Mouse (Mus musculus): ENCODE measurements around the gene Epha4. TPM values are rescaled to one million over a fixed set of nuclear protein-coding genes. Genes with fewer than 3 reads are reported as not detected.
A peak's percentile ranks its signal among the peaks of the same experiment; 100 is the strongest.

The Epha4 gene
- total RNA-seq, 4 experiments from 2014 or later = 1.1 to 1.4 (median 1.2) TPM

GRCm38 (mm10) chr1:77410153-77410552, 104.7 kb downstream of the Epha4 start:
- DNase-seq (ENCODE audit: low spot score in 2 of 2) = no peak

DNA sequence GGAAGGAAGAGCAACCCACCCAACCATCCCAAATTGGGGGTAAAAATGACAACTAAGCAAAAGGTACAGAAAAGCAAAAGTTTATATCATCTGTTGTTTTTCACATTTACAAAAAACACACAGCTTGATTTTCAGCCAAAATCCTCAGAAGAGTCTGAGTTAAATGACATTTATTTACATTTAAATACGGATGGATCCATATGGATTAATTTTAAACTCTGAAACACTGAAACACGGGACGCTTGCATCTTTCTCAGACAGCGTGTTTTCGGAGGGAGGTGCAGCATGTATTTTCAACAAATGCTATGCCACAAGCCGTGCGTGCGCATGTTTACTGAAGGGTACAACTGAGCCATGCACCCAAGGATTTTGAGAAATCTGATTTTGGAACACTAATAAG, 105.4 kb downstream of the Epha4 start:
- no peak for DNase-seq (ENCODE audit: low spot score in 2 of 2)

DNA sequence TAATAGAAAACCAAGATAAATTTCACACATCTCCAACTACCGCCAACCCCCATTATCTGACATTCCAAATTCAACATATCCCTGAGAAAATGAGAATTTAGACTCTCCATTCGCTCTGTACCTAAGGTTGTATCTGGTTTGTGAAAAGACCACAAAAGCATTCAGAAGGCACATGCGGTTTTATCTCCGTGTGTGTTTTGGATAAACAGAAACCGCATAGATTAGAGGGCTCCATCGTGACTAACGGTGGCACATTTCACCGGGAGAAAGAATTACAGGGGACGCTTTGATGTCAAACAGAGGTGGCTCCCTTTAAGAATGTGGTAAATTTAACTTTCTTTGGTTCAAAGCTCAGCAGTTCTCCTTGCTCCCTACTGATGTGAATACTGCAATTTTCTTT, 107.5 kb downstream of the Epha4 start:
- no peak for DNase-seq (ENCODE audit: low spot score in 2 of 2)

- DNase-seq (ENCODE audit: low spot score in 2 of 2) = no peak
Measured at GRCm38 (mm10) chr1:77406631-77407030, 108.3 kb downstream of the Epha4 start.

DNA sequence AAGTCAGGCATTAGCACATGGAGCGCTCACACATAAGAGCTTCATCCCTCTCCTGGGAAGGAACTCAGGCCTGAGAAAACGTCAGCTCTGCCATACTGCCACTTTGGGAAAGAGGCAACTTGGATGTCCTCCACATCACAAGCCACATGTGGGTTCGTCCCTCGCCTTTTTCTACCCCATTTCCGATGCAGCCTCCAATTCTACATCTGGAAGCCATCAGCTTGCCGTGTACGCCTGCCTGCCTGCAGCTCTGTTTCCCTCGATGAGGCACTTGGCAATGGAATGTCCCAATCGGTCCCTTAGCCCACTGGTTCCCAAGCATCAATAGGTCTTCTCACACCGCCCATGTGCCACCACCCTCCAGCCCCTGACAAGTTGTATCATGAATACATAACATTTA, 110.4 kb downstream of the Epha4 start:
- no peak for DNase-seq (ENCODE audit: low spot score in 2 of 2)

DNA sequence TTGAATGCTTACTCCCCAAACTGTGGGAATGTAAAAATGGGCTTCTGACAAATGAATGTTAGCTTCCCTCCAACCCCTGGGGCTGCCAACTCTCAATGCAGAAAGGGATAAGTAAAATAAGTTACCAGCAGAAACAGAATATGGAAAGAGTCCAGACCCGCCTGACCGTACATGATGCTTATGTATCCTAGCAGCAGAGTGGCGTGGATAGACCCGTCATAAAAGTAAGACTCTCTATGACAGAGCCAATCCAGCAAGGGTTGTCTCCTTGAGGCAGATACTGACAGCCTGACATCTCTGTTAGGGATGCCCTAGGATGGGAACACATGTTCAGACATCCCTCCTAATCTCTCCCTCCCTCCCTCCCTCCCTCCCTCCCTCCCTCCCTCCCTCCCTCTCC, 111.9 kb downstream of the Epha4 start:
- DNase-seq (ENCODE audit: low spot score in 2 of 2) = no peak

GRCm38 (mm10) chr1:77401465-77401864, 113.4 kb downstream of the Epha4 start:
- no peak for DNase-seq (ENCODE audit: low spot score in 2 of 2)

DNA sequence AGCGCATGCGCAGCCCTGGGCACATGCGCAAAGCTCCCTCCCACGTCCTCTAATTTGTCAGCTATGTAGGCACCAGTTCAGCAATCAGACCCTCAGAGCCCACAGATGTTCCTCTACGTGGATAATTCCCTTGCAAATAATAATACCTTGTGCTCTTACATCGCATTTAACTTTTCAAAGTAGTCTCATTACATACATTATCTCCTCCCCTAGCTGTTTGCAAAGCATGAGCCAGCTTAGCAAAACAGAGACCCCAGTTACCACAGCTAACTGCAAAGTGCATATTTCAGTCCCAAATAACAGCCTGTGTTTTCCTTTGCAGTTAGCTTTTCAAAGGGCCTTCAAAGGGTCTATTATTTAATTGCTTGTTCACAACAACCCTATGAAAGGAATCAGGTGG, 123.3 kb downstream of the Epha4 start:
- DNase-seq (ENCODE audit: low spot score in 2 of 2) = no peak

- DNase-seq (ENCODE audit: low spot score in 2 of 2) = no peak
Measured at GRCm38 (mm10) chr1:77389069-77389468, 125.8 kb downstream of the Epha4 start.

- no peak for DNase-seq (ENCODE audit: low spot score in 2 of 2)
Measured at GRCm38 (mm10) chr1:77388556-77388955, 126.3 kb downstream of the Epha4 start.

DNA sequence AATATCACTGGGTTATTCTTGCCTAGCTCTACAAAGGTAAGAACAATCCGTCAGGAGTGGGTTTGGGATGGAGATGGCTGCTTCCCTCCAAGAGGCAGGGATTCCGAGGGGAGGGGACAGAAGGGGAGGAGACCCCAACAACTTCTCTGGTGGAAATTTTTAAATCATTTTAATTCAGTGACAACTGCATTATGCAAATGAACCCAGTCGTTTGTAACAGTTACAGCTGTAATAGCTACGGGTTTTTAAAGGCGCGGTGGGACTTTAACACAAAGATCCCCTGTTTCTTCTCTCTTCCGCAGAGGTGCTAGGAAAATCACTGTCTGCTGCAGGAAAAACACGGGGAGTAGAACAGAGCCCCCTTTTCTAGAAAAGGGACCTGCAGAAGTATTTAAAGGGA, 129.3 kb downstream of the Epha4 start:
- no peak for DNase-seq (ENCODE audit: low spot score in 2 of 2)

- no peak for DNase-seq (ENCODE audit: low spot score in 2 of 2)
Measured at GRCm38 (mm10) chr1:77383466-77383865, 131.4 kb downstream of the Epha4 start.

- DNase-seq (ENCODE audit: low spot score in 2 of 2) = no peak
Measured at GRCm38 (mm10) chr1:77377550-77377980, 137.3 kb downstream of the Epha4 start.

DNA sequence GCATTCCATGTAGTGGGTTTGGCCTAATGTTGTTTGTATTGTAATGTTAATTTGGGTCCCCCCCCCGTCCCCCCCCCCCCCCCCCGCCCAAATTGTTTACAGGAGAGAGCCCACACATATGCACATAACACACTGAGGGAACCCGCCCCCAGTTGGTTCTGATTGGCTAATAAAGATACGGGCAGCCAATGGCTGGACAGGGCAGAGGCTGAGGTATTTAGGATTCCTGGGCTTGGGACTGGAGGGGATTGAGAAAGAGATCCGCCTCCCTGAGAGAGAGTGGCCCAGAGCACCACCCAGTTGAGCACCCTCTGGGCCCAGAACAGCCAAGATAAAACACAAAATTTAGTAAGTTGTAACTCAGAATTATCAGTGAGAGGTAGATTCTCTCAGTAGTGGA, 140.8 kb downstream of the Epha4 start:
- DNase-seq (ENCODE audit: low spot score in 2 of 2) = no peak

DNA sequence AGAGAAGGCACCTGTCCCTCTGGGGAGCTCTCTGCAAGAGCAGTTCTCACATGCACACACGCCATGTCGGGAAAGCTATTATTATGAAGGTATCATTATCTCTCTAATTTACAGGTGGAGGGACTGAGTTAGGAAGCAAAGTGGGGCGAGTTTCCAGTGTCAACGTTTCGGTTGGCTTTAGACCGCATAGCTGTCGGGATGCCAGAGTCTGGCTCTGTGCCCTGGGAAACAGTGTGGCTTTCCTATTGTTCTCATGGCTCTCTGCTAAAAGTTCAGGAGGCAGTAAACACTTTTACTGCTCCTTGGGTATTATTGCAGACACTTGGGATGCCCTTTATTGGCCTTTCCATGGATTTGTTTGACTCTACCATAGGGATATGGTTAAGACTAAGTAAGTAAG, 144.0 kb downstream of the Epha4 start:
- DNase-seq (ENCODE audit: low spot score in 2 of 2) = no peak

GRCm38 (mm10) chr1:77369255-77369837, 145.5 kb downstream of the Epha4 start:
- DNase-seq (ENCODE audit: low spot score in 2 of 2) = no peak

DNA sequence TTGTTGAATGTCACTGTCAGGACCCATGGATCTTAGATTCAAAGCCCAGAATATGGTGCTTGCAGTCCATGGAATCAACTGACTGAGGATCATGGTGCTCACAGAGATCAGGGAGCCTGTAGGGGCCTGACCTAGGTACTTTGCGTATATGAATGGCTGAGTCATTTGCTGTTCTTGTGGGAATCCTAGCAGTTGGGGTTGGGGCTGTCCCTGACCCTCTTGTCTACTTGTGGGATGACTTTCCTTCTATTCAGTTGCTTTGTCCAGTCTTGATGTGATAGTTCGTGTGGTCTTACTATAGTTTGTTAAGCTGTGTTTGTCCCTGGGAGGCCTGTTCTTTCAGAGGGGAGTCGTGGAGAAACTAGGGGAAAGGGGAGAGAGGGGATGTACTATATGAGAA, 149.0 kb downstream of the Epha4 start:
- DNase-seq (ENCODE audit: low spot score in 2 of 2) = no peak

DNA sequence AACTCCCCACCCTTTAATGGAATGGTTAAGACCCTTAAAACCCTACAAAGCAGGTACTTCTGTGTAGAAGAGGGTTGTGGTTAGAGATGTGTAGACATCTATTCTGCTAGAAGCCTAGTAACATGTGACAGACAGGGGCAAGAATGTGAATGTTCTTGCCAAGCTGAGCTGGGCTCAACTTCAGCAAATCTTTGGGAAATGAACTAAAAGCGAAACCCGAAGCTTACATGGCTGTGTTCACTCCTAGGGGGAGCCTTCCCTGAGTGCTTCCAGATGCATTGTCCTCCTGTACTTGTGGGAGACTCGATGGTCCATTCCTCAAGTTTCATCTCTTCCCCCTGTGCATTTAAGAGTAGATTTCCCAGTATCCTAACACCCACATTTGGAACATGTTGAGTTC, 150.3 kb downstream of the Epha4 start:
- DNase-seq (ENCODE audit: low spot score in 2 of 2) = peak; percentile 16 to 17

DNA sequence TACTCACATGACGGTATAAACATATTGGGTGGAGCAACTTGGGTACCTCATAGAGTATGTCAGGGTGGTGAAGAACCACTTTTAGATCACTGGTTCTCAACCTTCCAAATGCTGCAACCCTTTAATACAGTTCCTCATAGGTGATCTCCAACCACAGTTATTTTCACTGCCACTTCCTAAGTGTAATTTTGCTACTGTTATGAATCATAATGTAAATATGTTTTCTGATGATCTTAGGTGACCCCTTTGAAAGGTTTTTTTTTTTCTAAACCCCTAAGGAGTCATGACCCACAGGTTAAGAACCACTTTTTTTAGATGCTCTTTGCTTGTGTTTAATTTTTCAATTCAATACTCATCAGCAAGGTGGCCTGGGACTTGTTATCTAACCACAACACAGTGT, 151.0 kb downstream of the Epha4 start:
- DNase-seq (ENCODE audit: low spot score in 2 of 2) = no peak

DNA sequence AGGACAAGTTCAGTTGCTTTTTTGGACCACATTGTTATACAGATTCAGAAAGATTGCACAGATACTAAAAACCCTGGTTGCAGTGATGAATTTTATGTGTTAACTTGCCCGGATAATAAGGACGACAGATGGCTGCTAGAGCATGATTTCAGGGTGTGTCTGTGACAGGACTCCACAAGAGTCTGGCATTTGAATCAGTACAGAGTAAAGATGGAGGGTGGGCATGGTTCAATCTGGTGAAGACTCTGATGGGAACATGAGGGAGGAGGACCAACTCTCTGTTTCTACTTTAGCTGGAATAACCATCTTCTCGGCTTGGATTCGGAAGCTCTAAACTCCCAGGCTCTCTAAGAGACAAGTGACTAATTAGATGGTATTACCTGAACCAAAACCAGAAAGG, 168.4 kb downstream of the Epha4 start:
- DNase-seq (ENCODE audit: low spot score in 2 of 2) = no peak

DNA sequence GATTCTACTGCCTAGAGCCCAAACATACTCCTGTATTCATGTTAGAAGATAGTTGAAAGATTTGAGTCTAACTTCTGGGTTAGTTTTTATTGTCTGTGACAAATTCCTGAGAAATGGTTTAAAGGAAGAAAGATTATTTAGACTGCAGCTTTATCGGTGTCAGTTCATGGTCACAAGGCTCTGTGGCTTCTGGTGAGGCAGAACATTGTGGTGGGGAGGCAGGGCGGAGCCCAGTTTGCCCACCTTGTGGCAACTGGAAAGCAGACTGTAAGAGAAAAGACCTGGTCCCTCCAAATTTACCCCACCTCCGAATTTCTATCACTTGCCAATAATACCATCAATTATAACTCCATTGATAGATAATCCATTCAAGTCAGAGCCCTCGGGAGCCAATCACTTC, 171.1 kb downstream of the Epha4 start:
- DNase-seq (ENCODE audit: low spot score in 2 of 2) = no peak

DNA sequence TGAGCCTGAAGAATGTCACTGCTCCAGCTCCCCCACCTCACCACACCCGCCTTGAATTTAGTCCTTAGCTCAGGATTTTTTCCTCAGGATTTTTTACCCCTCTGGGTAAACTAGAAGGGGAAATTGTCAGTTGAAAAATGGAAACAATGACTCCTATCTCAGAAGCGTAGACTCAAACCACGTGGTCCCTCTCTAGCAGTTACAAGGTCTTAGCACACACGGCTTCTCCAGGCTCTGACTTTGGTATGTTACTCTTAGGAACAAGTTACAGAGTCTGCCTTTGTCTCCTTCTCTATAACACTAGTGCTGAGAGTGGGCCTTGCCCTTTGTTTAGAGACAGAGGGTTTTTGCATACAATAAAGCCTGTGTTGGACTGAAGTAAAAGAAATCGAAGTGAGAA, 175.2 kb downstream of the Epha4 start:
- no peak for DNase-seq (ENCODE audit: low spot score in 2 of 2)

GRCm38 (mm10) chr1:77338346-77338745, 176.5 kb downstream of the Epha4 start:
- no peak for DNase-seq (ENCODE audit: low spot score in 2 of 2)

DNA sequence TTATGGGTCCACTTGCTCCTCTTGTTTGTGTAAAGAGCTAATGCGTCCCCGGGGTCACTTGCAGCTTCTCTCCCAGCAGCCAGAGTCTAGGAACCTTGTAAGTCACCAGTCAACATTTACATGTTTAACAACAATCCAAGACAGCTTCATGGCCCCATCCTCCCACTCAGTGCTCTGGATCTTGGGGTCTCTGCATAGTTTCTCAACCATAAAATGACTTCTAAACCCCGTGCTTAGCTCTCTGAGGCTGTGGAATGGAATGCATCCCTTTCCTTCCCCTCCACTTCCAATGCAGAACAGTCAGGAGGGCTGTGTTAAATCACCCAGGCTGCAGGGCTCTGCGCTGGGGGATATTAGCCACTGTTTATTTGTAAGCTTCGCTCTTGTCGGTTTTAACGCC, 178.0 kb downstream of the Epha4 start:
- DNase-seq (ENCODE audit: low spot score in 2 of 2) = no peak
